Mouse (Mus musculus): ENCODE data around the gene Gtf3c2.

- TF ChIP-seq POLR2A (IDR thresholded peaks at IDR 0.05; ENCODE audit: low read depth, low read length) (no peak), CTCF (IDR thresholded peaks at IDR 0.05; ENCODE audit: borderline replicate concordance, insufficient read depth, low read length) (no peak)
Observed at GRCm38 (mm10) chr5:31138241-31138967, 41.5 kb downstream of the Gtf3c2 start, which contains the start of gene Ucn.

Data from embryonic fibroblast, embryonic 13.5 days (primary cell).